Mouse (Mus musculus) heart, postnatal 25 days (tissue): ENCODE data around the gene Shisal2b. TPM values are rescaled to one million over a fixed set of nuclear protein-coding genes. Genes with fewer than 3 reads are reported as not detected.
"Not testable (repeated sequence)": the region's sequence is repeated elsewhere in the genome, so short reads cannot be mapped to it uniquely, and the experiment has no call there.

ENCODE experiments used
- DNase-seq: peaks from one replicate; pipeline ENCODE4 v3.0.0; 2022; ENCODE audit warnings: low spot score
- intact Hi-C: fragments of 180-260 bp; cut with DNase I; formaldehyde crosslinking; loops from one replicate; pipeline ENCODE4 v1.15.1; 2025
- total RNA-seq, 2 experiments: library from RNA; stranded (reverse); gene quantifications; 2 replicates each; pipeline ENCODE4 v1.2.3; 2021

Gene Shisal2b
- not detected for total RNA-seq

DNA sequence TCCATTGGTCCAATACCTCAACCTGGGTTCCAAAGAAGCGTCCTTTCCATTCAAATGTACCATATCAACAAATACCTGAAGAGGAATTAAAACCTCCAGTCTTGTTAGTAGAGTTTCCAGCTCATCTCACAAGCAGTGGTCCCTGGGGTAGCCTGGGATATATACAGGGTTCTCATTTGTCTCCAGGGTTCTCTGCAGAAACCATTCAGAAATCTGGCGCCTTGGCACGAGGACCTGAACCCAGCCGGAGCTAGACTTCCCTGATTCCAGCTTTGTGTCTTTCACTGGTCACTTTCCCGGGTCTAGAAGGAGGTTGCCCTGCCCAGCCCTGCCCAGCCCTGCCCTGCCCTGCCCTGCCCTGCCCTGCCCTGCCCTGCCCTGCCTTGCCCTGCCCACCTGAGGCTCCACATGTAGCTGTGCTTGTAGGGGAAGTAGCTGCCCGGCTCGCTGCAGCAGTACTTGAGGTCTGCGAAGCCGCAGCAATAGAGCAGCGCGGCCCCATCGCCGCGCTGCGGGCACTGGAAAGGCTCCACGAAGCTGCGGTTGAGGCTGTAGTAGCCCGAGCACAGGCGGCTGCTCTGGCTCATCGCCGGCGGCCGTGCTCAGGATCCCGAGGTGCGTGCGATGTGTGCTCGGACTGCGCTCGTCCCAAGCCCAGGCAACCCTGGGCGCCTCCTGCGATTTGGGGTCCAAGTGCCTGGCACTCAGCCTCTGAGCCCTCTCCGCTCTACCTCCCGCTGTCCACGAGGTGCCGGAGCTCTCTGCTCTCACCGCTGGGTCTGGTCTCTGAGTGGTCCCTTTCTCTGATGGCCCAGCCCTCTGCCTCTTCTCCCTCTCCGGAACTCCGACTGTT is at the start of gene Shisal2b:
Shisal2b (minus strand) TSS at position 767 of the 853 bp plus-strand sequence.
- DNase-seq: no peak
- intact Hi-C loops: no loop called here

DNA sequence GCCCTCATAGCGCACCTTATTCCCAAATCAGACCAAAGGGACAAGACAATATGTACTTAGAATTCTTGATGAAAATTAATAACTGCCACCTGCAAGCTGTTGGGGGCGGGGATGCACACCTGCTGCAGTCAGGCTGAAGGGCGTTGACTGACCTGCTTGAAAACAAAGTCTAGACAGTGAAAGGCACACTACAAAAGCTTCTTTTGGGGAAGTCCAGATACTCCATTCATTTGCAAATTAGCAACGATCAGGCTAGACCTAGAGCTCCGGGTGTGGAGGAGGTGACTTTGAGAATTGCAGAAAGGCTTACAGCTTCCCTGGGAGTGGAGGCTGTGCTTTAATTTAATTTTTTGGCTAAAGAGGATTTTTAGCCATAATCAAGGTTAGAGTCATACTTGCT is 47.9 kb upstream of the Shisal2b start:
- intact Hi-C loops, DNase-seq: not testable (repeated sequence)

GRCm38 (mm10) chr13:104911006-104911405 is 47.3 kb upstream of the Shisal2b start:
- DNase-seq, intact Hi-C loops: not testable (repeated sequence)

- intact Hi-C loops: no loop called here
- DNase-seq: no peak
Measured at GRCm38 (mm10) chr13:104908691-104909090, 45.0 kb upstream of the Shisal2b start.

DNA sequence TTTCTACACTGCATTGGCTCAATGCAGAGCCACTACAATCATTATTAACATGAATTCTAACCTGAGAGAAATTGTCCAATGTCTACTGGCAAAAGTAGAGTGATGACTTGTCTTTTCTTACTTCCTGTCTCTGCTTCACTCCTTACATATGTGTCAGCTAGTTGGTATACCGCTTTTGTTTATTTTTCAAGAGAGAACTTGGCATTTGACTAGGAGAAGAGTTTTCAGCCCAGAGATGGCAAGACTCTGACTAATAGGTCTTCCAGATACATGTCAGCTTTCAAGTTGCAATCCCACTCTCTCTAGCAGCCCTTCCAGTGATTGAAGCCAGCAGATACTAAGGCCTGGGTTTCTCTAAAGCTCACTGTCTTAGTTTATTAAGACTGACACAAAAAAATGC is 31.1 kb upstream of the Shisal2b start:
- intact Hi-C loops: no loop called here
- DNase-seq: no peak

DNA sequence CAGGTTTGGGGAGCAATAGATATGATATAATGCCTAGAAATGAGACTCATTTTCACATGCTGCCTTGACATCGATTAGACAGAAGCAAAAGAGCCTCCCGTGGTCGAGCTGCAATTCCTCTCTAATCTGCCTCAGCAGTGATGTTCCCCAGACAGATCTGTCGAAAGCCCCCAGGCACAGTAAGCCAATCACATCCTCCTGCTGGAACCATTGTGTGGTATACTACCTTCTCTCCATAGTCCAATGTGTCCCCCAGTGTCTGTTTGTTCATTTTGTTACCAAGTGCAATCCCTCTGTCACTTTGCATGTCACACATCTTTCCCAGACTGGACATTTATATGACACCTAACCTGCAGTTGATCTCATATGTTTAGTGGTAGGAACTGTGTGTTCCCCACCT is 28.6 kb upstream of the Shisal2b start:
- intact Hi-C loops: no loop called here
- DNase-seq: no peak

GRCm38 (mm10) chr13:104886308-104887032 is 22.8 kb upstream of the Shisal2b start:
- intact Hi-C loops: no loop called here
- DNase-seq: no peak

DNA sequence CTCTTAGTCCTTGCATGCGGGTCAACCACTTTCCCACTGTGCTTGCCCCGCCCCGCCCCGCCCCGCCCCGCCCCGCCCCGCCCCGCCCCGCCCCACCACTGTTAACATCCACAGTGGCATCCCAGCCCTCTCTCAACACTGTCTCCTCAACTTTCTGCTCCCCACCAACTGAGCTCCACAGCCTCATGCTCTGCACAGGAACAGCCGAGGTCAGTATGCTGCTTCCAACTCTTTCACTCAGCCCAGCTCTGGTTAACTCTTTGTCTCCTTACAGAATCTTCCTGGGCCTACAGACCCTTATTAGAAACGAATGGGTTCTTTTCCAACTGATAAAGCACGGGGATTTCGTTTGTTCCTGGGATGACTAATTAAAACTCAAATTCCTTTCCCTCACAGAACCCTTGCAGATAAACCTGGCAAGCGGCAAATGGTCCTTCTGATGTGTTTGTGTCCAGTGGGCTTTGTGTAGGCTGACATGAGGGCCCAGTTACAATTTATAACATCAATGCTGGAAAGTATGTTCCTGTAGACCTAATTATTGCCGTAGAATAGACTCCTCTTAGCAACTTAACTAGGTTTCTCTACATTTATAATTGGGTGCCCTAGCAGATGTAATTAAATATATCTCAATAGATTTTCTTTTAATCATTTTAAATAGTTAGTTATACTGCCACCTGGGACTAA is 20.0 kb upstream of the Shisal2b start:
- no peak for DNase-seq
- intact Hi-C loops: no loop called here

- no peak for DNase-seq
- intact Hi-C loops: no loop called here
Measured at GRCm38 (mm10) chr13:104878508-104878907, 14.8 kb upstream of the Shisal2b start.

- no peak for DNase-seq
- intact Hi-C loops: no loop called here
Measured at GRCm38 (mm10) chr13:104869907-104870306, 6.2 kb upstream of the Shisal2b start.

- intact Hi-C loops: no loop called here
- DNase-seq: no peak
Measured at GRCm38 (mm10) chr13:104866726-104867125, 3.0 kb upstream of the Shisal2b start.

DNA sequence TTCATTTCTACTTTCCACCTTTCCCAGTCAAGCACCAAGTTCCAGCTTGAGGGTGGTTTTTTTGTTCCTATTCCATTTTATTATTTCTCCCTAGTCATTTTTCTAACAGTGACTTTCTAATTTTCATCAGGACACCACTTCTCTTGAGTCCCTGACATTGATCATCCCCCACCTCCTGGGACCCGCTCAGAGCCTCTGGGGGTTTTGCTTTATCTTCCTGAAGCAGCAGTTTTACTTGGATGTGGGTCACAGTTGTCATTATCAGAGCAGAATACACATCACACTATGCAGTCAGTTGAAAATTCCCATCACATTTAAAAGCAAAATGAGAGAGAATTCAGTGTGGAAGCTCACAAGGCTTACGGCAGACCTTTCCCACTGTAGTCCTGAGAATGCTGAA is 10.0 kb downstream of the Shisal2b start:
- intact Hi-C loops: no loop called here
- DNase-seq: no peak

DNA sequence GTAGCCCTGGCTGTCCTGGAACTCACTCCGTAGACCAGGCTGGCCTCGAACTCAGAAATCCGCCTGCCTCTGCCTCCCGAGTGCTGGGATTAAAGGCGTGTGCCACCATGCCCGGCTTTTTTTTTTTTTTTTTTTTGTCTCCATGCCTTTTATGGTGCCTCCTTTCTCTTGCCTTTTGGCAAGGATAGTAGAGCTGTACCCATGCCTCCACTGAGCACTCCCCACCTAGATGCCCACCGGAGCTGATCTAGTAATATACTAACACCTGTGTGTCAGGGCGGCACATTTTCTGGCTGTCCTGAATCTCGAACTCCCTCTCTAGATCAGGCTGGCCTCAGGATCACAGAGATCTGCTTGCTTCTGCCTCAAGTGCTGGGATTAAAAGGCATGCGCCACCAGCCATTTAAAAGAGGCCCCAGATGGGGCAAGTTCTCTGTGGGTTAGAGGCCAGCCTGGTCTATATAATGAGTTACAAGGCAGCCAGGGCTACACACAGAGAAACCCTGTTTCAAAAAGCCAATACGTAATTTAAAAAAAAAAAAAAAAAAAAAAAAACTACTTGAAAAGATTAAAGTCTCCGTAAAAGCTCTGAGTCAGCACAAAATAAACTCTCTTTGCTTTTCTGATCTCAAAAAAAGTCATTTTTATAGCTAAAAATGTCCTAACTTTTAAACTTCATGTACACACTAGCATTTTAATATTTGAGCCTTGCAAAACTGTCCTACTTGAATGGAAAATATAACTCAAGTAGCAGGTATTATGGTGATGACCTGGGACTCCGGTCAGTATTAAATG is 20.2 kb downstream of the Shisal2b start:
- intact Hi-C loops: no loop called here
- DNase-seq: no peak

GRCm38 (mm10) chr13:104841937-104842336 is 21.8 kb downstream of the Shisal2b start:
- intact Hi-C loops: no loop called here
- no peak for DNase-seq

- intact Hi-C loops: no loop called here
- no peak for DNase-seq
Measured at GRCm38 (mm10) chr13:104837628-104838027, 26.1 kb downstream of the Shisal2b start.

DNA sequence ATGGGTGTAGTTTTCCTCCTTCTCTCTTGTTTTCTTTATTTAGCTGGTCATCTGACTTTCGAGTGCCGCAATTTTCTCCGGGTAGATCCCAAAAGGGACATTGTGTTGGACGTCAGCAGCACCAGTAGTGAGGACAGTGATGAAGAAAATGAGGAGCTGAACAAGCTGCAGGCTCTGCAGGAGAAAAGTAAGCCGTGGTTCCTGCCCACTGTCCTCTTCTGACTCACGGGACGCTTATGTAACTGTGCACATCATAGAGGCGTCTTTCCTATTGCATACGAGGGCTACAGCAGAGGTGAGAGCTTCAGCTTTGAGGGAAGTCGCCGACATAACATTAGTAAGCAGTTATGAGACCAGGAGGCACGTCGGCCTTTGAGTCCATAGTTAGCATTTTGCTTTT is 30.9 kb downstream of the Shisal2b start:
- intact Hi-C loops: no loop called here
- no peak for DNase-seq

- intact Hi-C loops: no loop called here
Measured at GRCm38 (mm10) chr13:104825470-104825869, 38.2 kb downstream of the Shisal2b start.

DNA sequence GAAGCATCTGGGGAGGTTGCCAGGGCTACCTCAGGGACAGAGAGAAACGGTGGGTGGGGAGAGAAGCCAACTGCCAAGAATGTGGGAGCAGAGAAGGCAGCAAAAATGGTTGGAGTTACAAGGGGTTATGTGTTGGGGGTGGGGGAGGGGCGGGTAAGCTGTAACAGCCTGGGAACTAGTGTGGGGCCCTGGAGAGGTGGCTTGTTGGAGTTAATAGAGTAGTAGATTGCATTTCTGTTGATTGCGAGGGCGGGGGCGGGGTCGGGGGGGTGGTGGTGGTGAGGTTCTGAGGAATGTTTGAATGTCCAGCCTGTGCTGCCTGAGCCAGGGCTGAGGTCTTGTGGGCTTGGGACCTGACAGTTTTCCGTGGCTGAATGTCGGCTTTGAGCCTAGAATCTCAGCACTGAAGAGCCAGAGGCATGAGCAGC is 41.3 kb downstream of the Shisal2b start:
- intact Hi-C loops: no loop called here
- no peak for DNase-seq

More at GRCm38 (mm10) chr13:104825470-104825869, 38.2 kb downstream of the Shisal2b start:
- DNase-seq: no peak

GRCm38 (mm10) chr13:104821908-104822307 is 41.8 kb downstream of the Shisal2b start:
- DNase-seq: no peak
- intact Hi-C loops: no loop called here

DNA sequence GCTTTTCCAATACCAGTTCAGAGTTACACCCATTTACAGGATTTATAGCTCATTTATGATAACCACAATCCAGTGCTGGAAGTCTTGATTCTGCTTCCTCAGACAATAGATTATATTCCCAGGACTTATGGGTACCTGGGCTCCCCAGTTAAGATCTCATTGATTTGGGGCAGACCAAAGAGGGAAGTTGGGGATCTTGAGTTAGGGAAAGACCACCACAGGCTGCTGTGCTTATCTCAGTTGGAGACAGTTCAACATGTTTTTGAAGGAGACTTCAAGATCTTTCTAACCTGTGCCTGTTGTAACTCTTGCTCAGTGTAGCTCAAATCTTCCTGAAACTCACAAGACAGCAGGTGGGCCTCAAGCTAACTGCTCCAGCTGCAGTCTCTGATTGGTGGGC is 42.5 kb downstream of the Shisal2b start:
- intact Hi-C loops: no loop called here
- no peak for DNase-seq
